Comparison of ENCODE assay signal across 14 mouse cellular contexts in the genomic region with DNA sequence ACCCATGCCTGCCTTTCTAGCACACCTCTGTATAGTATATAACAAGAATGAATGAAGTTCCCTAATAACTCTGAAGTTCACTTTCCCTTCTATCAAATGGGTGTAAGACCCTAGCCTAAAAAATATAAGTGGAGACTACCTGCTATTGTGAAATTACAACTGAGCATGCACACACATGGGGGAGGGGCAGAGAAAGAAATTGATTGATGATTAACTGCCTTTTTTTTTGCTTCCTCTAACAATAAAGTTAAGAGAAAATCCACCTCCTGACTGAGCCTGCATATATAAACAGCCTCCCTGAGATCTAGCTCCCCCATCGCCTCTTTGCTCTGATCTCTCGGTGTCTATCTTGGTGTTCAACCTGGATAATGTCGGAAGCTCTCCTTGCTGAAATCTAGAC.
DNase-seq lines count a peak whose midpoint lies in the region; ATAC-seq and TF ChIP-seq lines count a peak whose summit lies in the region.
"Had no signal": no experiment of that assay in that cellular context is flagged by ENCODE, and none has a peak within 500 bp of the region (broad histone marks: within the 10 kb centered on the region; RNA-seq: fewer than 3 reads in every experiment).

No protein-coding gene starts in this region.

- peaks cover 2% of the 10 kb centered on the region; the same call in 1 of the 2 replicates for H3K36me3 ChIP-seq in heart, adult 2 months (ENCODE audit: control insufficient read depth, insufficient read depth, low read length)
- H3K36me3 ChIP-seq in kidney, embryonic 16.5 days (ENCODE audit: insufficient read depth, low read length): 0 out of 2 replicates have a peak, but pooled peaks cover 5% of the 10 kb centered on the region
- H3K36me3 ChIP-seq in ES-E14 (ENCODE audit: control insufficient read depth, insufficient read depth, low read length, poor library complexity, severe bottlenecking): peaks cover 7% of the 10 kb centered on the region
- no peaks in the 10 kb centered on the region for H3K36me3 ChIP-seq in intestine, postnatal 0 days (ENCODE audit: control insufficient read depth, insufficient read depth)
- H3K36me3 ChIP-seq: embryonic facial prominence, embryonic 15.5 days; lung, embryonic 15.5 days; stomach, embryonic 15.5 days had no signal

- DNase-seq in heart, adult 2 months: no peak
- DNase-seq in heart, postnatal 4 days: no peak
- no peak for DNase-seq in kidney, adult 8-10 months
- DNase-seq in ES-E14 (ENCODE audit: low read depth, low spot score): no peak
- DNase-seq in left cerebral cortex, adult 18-20 months (ENCODE audit: low spot score in 2 of 2): no peak
- no peak for DNase-seq in cerebellum, adult 18-20 months
- DNase-seq: adrenal gland, postnatal 10 days; thymus, postnatal 25 days had no signal

- no peak overlapping the region for H3K9ac ChIP-seq in heart, adult 2 months (ENCODE audit: low read depth, low read length)
- H3K9ac ChIP-seq in kidney, embryonic 16.5 days (replicated peaks; ENCODE audit: low read length): no peak overlapping the region
- no peak overlapping the region for H3K9ac ChIP-seq in ES-E14 (ENCODE audit: insufficient read depth, low read depth, low read length, poor library complexity, severe bottlenecking)
- H3K9ac ChIP-seq in intestine, postnatal 0 days (ENCODE audit: low read depth, low read length): no peak overlapping the region
- H3K9ac ChIP-seq: embryonic facial prominence, embryonic 15.5 days; lung, embryonic 15.5 days; stomach, embryonic 15.5 days had no signal

- no peak overlapping the region for H3K4me3 ChIP-seq in heart, adult 2 months
- no peak overlapping the region for H3K4me3 ChIP-seq in kidney, embryonic 16.5 days (ENCODE audit: low read length)
- H3K4me3 ChIP-seq in ES-E14 (ENCODE audit: insufficient read depth in 1 of 2, low read depth in 1 of 2, low read length in 2 of 2, poor library complexity in 1 of 2, severe bottlenecking in 1 of 2): no peak overlapping the region
- H3K4me3 ChIP-seq in intestine, postnatal 0 days (ENCODE audit: low read depth, low read length): no peak overlapping the region
- H3K4me3 ChIP-seq: embryonic facial prominence, embryonic 15.5 days; lung, embryonic 15.5 days; stomach, embryonic 15.5 days had no signal

- no peaks in the 10 kb centered on the region for H3K9me3 ChIP-seq in kidney, embryonic 16.5 days (ENCODE audit: low read length)
- no peaks in the 10 kb centered on the region for H3K9me3 ChIP-seq in ES-E14 (ENCODE audit: control insufficient read depth, insufficient read depth, low read depth, low read length)
- no peaks in the 10 kb centered on the region for H3K9me3 ChIP-seq in intestine, postnatal 0 days (ENCODE audit: control insufficient read depth)
- H3K9me3 ChIP-seq: embryonic facial prominence, embryonic 15.5 days; lung, embryonic 15.5 days; stomach, embryonic 15.5 days had no signal

- H3K27me3 ChIP-seq in heart, adult 2 months (ENCODE audit: control insufficient read depth, insufficient read depth, low read length): no peaks in the 10 kb centered on the region
- no peaks in the 10 kb centered on the region for H3K27me3 ChIP-seq in kidney, embryonic 16.5 days (ENCODE audit: insufficient read depth, low read length)
- no peaks in the 10 kb centered on the region for H3K27me3 ChIP-seq in intestine, postnatal 0 days (replicated peaks; ENCODE audit: control insufficient read depth, insufficient read depth, low read length)
- H3K27me3 ChIP-seq: embryonic facial prominence, embryonic 15.5 days; lung, embryonic 15.5 days; Patski; stomach, embryonic 15.5 days had no signal

- TF ChIP-seq EP300 in heart, adult 2 months (IDR thresholded peaks at IDR 0.05; ENCODE audit: insufficient read depth, low read depth, low read length): no peak

- no peak for TF ChIP-seq POLR2A in heart, adult 2 months (IDR thresholded peaks at IDR 0.05; ENCODE audit: insufficient read depth, low read depth, low read length)

- intact Hi-C loops in heart, adult 2 months (cut with DNase I): no loop called here

- no peaks in the 10 kb centered on the region for H3K79me2 ChIP-seq in heart, adult 2 months (replicated peaks; ENCODE audit: control insufficient read depth, insufficient read depth, low read length)

- in situ Hi-C loops in ES-E14 (cut with MboI; ENCODE audit: low sequenced_read_pairs in 2 of 2, unreplicated experiment in 2 of 2): no loop called here

- ATAC-seq in kidney, embryonic 16.5 days (ENCODE audit: low FRiP score, low TSS enrichment): no peak
- peak; percentile 36; the same call in 1 of the 2 replicates for ATAC-seq in intestine, postnatal 0 days
- ATAC-seq: Patski had no signal

- no peak for TF ChIP-seq CTCF in heart, adult 2 months (IDR thresholded peaks at IDR 0.05)
- no peak for TF ChIP-seq CTCF in intestine, postnatal 0 days (IDR thresholded peaks at IDR 0.05; ENCODE audit: low read depth)

- H3K4me2 ChIP-seq in kidney, embryonic 16.5 days (replicated peaks; ENCODE audit: low read depth, low read length): no peak overlapping the region
- H3K4me2 ChIP-seq in intestine, postnatal 0 days (replicated peaks; ENCODE audit: low read depth): no peak overlapping the region
- H3K4me2 ChIP-seq: embryonic facial prominence, embryonic 15.5 days; lung, embryonic 15.5 days had no signal

- peaks cover 10% of the 10 kb centered on the region for H3K4me1 ChIP-seq in heart, adult 2 months (ENCODE audit: control insufficient read depth, insufficient read depth, low read length)
- peaks cover 73% of the 10 kb centered on the region for H3K4me1 ChIP-seq in kidney, embryonic 16.5 days (ENCODE audit: insufficient read depth, low read length)
- peaks cover 12 to 29% of the 10 kb centered on the region in 2 experiments for H3K4me1 ChIP-seq in ES-E14 (ENCODE audit: control insufficient read depth in 2 of 2, insufficient read depth in 2 of 2, low read length in 2 of 2, poor library complexity in 1 of 2)
- H3K4me1 ChIP-seq in intestine, postnatal 0 days (replicated peaks; ENCODE audit: control insufficient read depth, insufficient read depth, low read length): peaks cover 10% of the 10 kb centered on the region

- peak overlapping the region; percentile 82; the same call in 1 of the 2 replicates for H3K27ac ChIP-seq in heart, adult 2 months
- H3K27ac ChIP-seq in kidney, embryonic 16.5 days (ENCODE audit: low read length): peak overlapping the region; percentile 80
- peak overlapping the region; percentile 6; the same call in 1 of the 2 replicates for H3K27ac ChIP-seq in ES-E14 (ENCODE audit: insufficient read depth, low read depth, low read length, poor library complexity, severe bottlenecking)
- H3K27ac ChIP-seq in intestine, postnatal 0 days (ENCODE audit: low read depth, low read length): peak overlapping the region; percentile 28; the same call in 1 of the 2 replicates
- H3K27ac ChIP-seq: embryonic facial prominence, embryonic 15.5 days; lung, embryonic 15.5 days; stomach, embryonic 15.5 days had no signal

- whole genome bisulfite sequencing in heart, adult 2 months: over 99% methylated on average over 3 of the region's 3 CpGs
- WGBS in kidney, embryonic 16.5 days: 83% methylated on average over 3 of the region's 3 CpGs
- WGBS in intestine, postnatal 0 days: 57% methylated on average over 3 of the region's 3 CpGs

TF ChIP-seq in ES-E14, 5 proteins besides CTCF, POLR2A, EP300 and RAD21:
- TF ChIP-seq CHD2 (IDR thresholded peaks at IDR 0.05; ENCODE audit: low read depth, low read length) (no peak), ZNF384 (IDR thresholded peaks at IDR 0.05; ENCODE audit: low read depth, low read length) (no peak), ZC3H11A (IDR thresholded peaks at IDR 0.05; ENCODE audit: borderline replicate concordance, low read depth, low read length) (no peak), HCFC1 (IDR thresholded peaks at IDR 0.05; ENCODE audit: borderline replicate concordance, insufficient read depth, low read length) (no peak), MAFK (IDR thresholded peaks at IDR 0.05; ENCODE audit: insufficient read depth, low read depth, low read length) (no peak)

Comparison
In these comparisons a context has a peak if more than half of its experiments do, and no peak if none do; other contexts are left out.
1. H3K27ac ChIP-seq: peak in every context shown above with its lines; median percentile 82 in heart, adult 2 months; 80 in kidney, embryonic 16.5 days; 28 in intestine, postnatal 0 days; 6 in ES-E14.